Mouse (Mus musculus) G1E (cell line): ENCODE measurements around the gene Cort.

Experiments used
- CTCF ChIP-seq: IDR thresholded peaks from 2 replicates; pipeline ENCODE4 v1.5.1; 2012; ENCODE audit warnings: low read depth, low read length, inconsistent platforms, mixed read lengths
- TAL1 ChIP-seq: conservative IDR thresholded peaks from 2 replicates; pipeline ENCODE4 v1.6.1; 2012; ENCODE audit warnings: low read depth, low read length, inconsistent platforms, mixed read lengths

DNA sequence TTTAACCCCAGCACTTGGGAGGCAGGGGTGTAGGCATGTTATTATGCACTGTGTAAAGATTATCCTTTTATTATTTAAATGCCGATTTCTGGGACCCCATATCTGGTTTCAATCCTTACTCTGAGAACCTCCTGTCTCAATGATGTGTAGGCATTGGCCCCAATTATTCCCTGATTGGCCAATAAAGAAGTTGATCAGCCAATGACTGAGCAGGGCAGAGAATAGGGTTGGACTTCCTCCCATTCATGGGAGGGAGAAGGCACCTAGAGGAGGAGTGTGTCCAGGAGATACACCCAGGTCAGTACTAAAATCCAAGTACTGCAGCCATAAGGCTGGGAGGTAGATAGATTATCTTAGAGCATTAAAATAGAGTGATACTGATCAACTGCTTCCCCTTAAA lies 36.6 kb upstream of the Cort start:
- TF ChIP-seq TAL1 (no peak), CTCF (no peak)
